Mouse (Mus musculus) ES-Bruce4 (cell line): Measurements from ENCODE around the gene Gpd2. TPM values are rescaled to one million over a fixed set of nuclear protein-coding genes. Genes with fewer than 3 reads are reported as not detected.

Experiments used
- H3K27ac ChIP-seq: 2 replicates; pipeline ENCODE4 v1.5.1; 2012; ENCODE audit warnings: low read length, inconsistent platforms; ENCODE audit not compliant: insufficient read depth
- H3K27me3 ChIP-seq: 2 replicates; pipeline ENCODE4 v1.6.1; 2012; ENCODE audit warnings: mild to moderate bottlenecking, low read length, inconsistent platforms; ENCODE audit not compliant: control insufficient read depth, poor library complexity, insufficient read depth, severe bottlenecking
- H3K36me3 ChIP-seq: 2 replicates; pipeline ENCODE4 v1.6.1; 2012; ENCODE audit warnings: inconsistent platforms, mild to moderate bottlenecking, low read length, moderate library complexity; ENCODE audit not compliant: control insufficient read depth, poor library complexity, insufficient read depth, severe bottlenecking
- H3K4me1 ChIP-seq: one replicate; pipeline ENCODE4 v1.8.1; 2011; ENCODE audit warnings: low read length; ENCODE audit not compliant: control insufficient read depth, insufficient read depth
- H3K4me3 ChIP-seq: 2 replicates; pipeline ENCODE4 v1.5.1; 2011; ENCODE audit warnings: low read depth, mild to moderate bottlenecking, low read length
- H3K9ac ChIP-seq: 2 replicates; pipeline ENCODE4 v1.6.1; 2012; ENCODE audit warnings: low read depth, mild to moderate bottlenecking, inconsistent platforms; ENCODE audit not compliant: poor library complexity, severe bottlenecking
- H3K9me3 ChIP-seq: replicated peaks from 2 replicates; pipeline ENCODE4 v1.6.1; 2012; ENCODE audit warnings: mild to moderate bottlenecking, low read length, inconsistent platforms; ENCODE audit not compliant: control insufficient read depth, poor library complexity, insufficient read depth, severe bottlenecking
- CTCF ChIP-seq: IDR thresholded peaks from one replicate; pipeline ENCODE4 v1.8.1; 2011; ENCODE audit warnings: low read depth, low read length
- EP300 ChIP-seq: IDR thresholded peaks from 2 replicates; pipeline ENCODE4 v1.6.1; 2011; ENCODE audit warnings: low read depth, low read length; ENCODE audit not compliant: insufficient read depth
- POLR2A ChIP-seq: IDR thresholded peaks from one replicate; pipeline ENCODE4 v1.8.1; 2011; ENCODE audit warnings: low read length; ENCODE audit not compliant: insufficient read depth
- polyA plus RNA-seq: library from polyadenylated mRNA; stranded (reverse); fragments of >200 nt; gene quantifications from 2 replicates; pipeline ENCODE4 v1.2.4, GENCODE M21; 2011; ENCODE audit warnings: low read depth; ENCODE audit not compliant: missing spikeins, insufficient read depth, insufficient read length

Gpd2 gene
- polyA plus RNA-seq, 1 experiment, result 40.0 TPM

DNA sequence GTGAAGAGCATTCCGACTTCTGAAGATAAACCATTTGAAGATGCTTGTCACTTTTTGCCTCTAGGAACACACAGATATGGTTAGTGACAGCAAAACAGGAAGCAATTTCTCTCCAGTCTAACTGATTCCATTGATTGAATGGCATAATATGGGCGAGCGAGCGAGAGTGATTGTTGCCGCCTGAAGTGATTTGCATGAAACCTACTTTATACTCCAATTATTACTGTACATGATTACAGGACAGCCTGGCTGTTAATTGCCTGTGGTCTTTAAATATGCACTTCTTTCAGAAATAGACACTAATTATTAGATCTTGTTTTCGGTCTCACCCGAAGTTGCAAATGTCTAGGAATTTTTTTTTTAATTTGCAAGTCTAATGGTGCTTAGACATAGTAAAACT lies 46.4 kb downstream of the Gpd2 start:
- TF ChIP-seq POLR2A, result no peak
- no peak for TF ChIP-seq CTCF
- no peak for TF ChIP-seq EP300
- H3K9me3 ChIP-seq, result no peaks in the 10 kb centered on the region
- no peak overlapping the region for H3K4me3 ChIP-seq
- no peaks in the 10 kb centered on the region for H3K27me3 ChIP-seq
- no peaks in the 10 kb centered on the region for H3K4me1 ChIP-seq
- H3K27ac ChIP-seq, result no peak overlapping the region
- H3K36me3 ChIP-seq, result no peaks in the 10 kb centered on the region
- H3K9ac ChIP-seq, result no peak overlapping the region

DNA sequence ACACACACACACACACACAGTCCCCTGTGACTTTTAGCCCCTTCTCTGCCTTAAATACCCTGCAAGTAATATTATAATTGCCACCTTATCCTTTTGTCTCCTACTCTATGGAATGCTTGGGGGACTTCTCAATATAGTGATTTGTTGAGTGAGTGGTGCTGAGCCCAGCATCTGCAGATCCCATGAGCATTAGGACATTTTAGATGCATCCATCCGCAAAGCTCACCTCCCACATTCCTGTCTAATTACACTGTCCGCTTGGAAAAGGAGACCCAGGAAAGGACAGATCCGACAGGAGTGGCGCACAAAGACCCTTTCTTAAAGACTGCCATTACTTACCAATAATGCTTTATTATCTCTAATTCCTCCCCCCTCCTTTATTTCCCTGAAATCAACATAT lies 47.8 kb downstream of the Gpd2 start:
- no peak overlapping the region for H3K4me3 ChIP-seq
- peaks cover 3% of the 10 kb centered on the region for H3K4me1 ChIP-seq
- H3K9ac ChIP-seq, result no peak overlapping the region
- H3K27ac ChIP-seq, result no peak overlapping the region
- TF ChIP-seq CTCF (no peak), EP300 (no peak), POLR2A (no peak)
- no peaks in the 10 kb centered on the region for H3K27me3 ChIP-seq
- H3K36me3 ChIP-seq, result no peaks in the 10 kb centered on the region
- H3K9me3 ChIP-seq, result no peaks in the 10 kb centered on the region

DNA sequence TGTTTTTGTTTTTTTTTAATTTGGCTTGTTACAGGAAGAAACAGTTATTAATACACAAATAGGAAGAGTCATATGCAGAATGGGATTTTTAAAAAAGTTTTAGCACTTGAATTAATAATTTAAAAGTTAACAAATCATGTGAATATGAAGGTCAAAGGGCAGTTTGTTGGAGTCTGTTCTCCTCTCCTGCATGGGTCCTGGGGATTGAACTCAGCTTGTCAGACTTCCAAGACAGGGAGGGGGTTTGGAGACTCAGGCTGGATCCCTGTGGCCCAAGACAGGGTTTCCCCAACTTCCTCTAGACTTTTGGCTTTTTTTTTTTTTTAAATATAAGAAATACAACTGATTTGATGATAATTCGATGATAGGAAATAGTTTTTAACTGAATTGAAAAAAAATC lies 50.6 kb downstream of the Gpd2 start:
- peaks cover 3% of the 10 kb centered on the region for H3K4me1 ChIP-seq
- no peak overlapping the region for H3K9ac ChIP-seq
- H3K4me3 ChIP-seq, result no peak overlapping the region
- H3K36me3 ChIP-seq, result no peaks in the 10 kb centered on the region; the same call in 1 of the 2 replicates
- no peak overlapping the region for H3K27ac ChIP-seq
- TF ChIP-seq CTCF, result no peak
- no peak for TF ChIP-seq POLR2A
- TF ChIP-seq EP300, result no peak
- H3K27me3 ChIP-seq, result no peaks in the 10 kb centered on the region
- H3K9me3 ChIP-seq, result no peaks in the 10 kb centered on the region

DNA sequence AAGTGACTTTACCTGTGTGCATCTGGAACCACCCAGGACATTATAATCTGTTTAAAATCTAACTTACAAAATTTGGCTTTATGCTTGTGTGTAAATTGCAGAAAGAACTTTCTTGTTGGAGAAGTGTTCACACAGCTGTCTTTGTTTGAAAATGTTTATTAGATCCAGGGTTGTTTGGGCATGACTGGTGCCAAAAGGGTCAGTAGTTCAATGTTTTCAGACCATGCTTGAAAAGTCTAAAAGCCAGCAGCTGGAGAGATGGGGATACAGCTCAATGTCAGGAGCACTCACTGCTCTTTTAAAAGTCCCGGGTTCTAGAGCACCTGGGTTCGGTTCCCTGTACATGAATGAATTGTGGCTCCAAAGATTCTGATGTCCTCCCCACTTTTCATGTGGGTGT lies 56.1 kb downstream of the Gpd2 start:
- no peak overlapping the region for H3K4me3 ChIP-seq
- H3K9ac ChIP-seq, result no peak overlapping the region
- TF ChIP-seq EP300, result no peak
- no peak for TF ChIP-seq CTCF
- no peak for TF ChIP-seq POLR2A
- no peaks in the 10 kb centered on the region for H3K27me3 ChIP-seq
- no peak overlapping the region for H3K27ac ChIP-seq
- H3K9me3 ChIP-seq, result no peaks in the 10 kb centered on the region
- H3K4me1 ChIP-seq, result peaks cover 3% of the 10 kb centered on the region
- no peaks in the 10 kb centered on the region; the same call in 1 of the 2 replicates for H3K36me3 ChIP-seq

DNA sequence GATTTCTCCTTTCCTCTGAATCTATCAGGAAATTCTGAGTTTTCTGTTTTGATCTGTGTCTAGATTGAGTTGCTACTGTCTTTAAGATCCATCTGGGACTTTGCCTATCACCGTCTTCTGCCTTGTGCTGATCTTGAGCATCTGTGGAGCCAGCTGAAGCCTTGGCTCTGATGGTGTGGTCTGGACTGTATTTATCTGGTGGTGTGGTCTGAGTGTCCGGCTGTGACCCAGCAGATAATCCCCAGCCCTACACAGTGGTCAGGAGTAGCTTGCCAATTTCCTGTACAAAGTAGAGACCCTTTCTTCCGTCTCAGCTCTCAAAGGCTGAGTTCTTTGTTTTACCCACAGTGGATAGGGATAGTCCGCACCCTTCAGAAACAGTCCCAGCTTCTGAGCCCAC lies 58.6 kb downstream of the Gpd2 start:
- H3K27me3 ChIP-seq, result no peaks in the 10 kb centered on the region
- TF ChIP-seq CTCF (no peak), EP300 (no peak), POLR2A (no peak)

DNA sequence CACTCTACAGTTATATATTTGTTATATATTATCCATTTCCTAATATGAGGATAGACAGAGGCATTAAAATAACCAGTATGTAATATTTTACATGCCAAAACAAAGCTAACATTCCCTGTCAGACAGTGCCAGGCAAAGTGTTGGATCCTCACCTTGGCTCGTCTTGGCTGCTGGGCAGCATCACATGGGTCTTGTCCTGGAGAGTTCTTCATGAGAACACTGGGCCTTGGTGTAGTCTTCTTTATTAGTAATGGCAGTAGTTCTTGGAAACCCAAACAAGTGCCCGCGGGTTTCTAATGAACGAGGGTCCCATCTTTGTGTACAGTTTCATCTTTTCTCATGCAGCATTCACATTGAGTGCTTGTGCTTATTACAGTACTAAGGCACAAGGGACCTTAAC lies 59.8 kb downstream of the Gpd2 start:
- TF ChIP-seq POLR2A, result no peak
- no peak for TF ChIP-seq EP300
- TF ChIP-seq CTCF, result no peak
- Histone ChIP-seq H3K9me3 (no peaks in the 10 kb centered on the region), H3K27me3 (no peaks in the 10 kb centered on the region), H3K9ac (no peak overlapping the region), H3K27ac (no peak overlapping the region), H3K4me1 (no peaks in the 10 kb centered on the region), H3K4me3 (no peak overlapping the region), H3K36me3 (no peaks in the 10 kb centered on the region)

More for the DNA sequence above, 58.6 kb downstream of the Gpd2 start:
- no peaks in the 10 kb centered on the region for H3K4me1 ChIP-seq
- H3K9me3 ChIP-seq, result no peaks in the 10 kb centered on the region
- H3K36me3 ChIP-seq, result no peaks in the 10 kb centered on the region
- no peak overlapping the region for H3K9ac ChIP-seq
- no peak overlapping the region for H3K27ac ChIP-seq
- no peak overlapping the region for H3K4me3 ChIP-seq

DNA sequence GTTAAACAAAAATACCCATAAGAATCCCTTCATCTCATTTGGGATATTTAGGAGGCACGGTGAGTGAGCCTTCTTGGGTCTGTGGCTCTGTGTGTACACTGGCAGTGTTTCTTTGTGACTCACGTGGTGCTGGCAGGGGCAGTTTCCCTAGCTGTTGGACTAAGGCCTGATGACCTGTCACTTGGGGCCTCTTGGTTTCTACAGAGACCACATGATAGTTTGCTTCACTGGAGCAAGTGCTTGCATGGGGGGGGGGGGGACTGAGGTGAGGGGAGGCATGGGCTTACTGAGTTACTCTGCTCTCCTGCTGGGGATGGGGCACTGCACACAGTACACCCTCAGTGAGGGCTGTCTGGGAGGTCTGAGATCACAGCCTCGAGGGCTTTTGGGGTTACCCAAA lies 64.1 kb downstream of the Gpd2 start:
- H3K9me3 ChIP-seq, result no peaks in the 10 kb centered on the region
- TF ChIP-seq EP300, result no peak
- no peak for TF ChIP-seq POLR2A
- no peak for TF ChIP-seq CTCF
- no peak overlapping the region for H3K9ac ChIP-seq
- H3K4me3 ChIP-seq, result no peak overlapping the region
- no peak overlapping the region for H3K27ac ChIP-seq
- H3K4me1 ChIP-seq, result no peaks in the 10 kb centered on the region
- peaks cover 4% of the 10 kb centered on the region for H3K36me3 ChIP-seq
- H3K27me3 ChIP-seq, result no peaks in the 10 kb centered on the region
